Mouse (Mus musculus) forebrain, embryonic 16.5 days (tissue): ENCODE measurements around the gene Zmynd15. TPM values are rescaled to one million over a fixed set of nuclear protein-coding genes. Genes with fewer than 3 reads are reported as not detected.

ENCODE experiments used
- ATAC-seq: fragments of 200-750 bp; cut with Nextera tagmentation; 2 replicates; pipeline ENCODE4 v1.8.0; 2017; ENCODE audit warnings: mild to moderate bottlenecking, moderate library complexity
- H3K27ac ChIP-seq: fragments of 300-500 bp; sonication (generic); 2 replicates; pipeline ENCODE4 v1.5.1; 2014; ENCODE audit warnings: low read length, control low read depth
- H3K27me3 ChIP-seq: fragments of 300-500 bp; sonication (generic); replicated peaks from 2 replicates; pipeline ENCODE4 v1.6.1; 2014; ENCODE audit warnings: low read length; ENCODE audit not compliant: control insufficient read depth, insufficient read depth
- H3K36me3 ChIP-seq: fragments of 300-500 bp; sonication (generic); 2 replicates; pipeline ENCODE4 v1.6.1; 2014; ENCODE audit not compliant: control insufficient read depth, insufficient read depth
- H3K4me1 ChIP-seq: fragments of 300-500 bp; sonication (generic); replicated peaks from 2 replicates; pipeline ENCODE4 v1.6.1; 2014; ENCODE audit warnings: low read length; ENCODE audit not compliant: control insufficient read depth, insufficient read depth
- H3K4me2 ChIP-seq: fragments of 300-500 bp; sonication (generic); 2 replicates; pipeline ENCODE4 v1.6.1; 2014; ENCODE audit warnings: mild to moderate bottlenecking, low read length, control low read depth
- H3K4me3 ChIP-seq: fragments of 300-500 bp; sonication (generic); replicated peaks from 2 replicates; pipeline ENCODE4 v1.5.1; 2014; ENCODE audit warnings: mild to moderate bottlenecking, low read length, control low read depth
- H3K9ac ChIP-seq: fragments of 300-500 bp; sonication (generic); replicated peaks from 2 replicates; pipeline ENCODE4 v1.6.1; 2014; ENCODE audit warnings: low read depth, low read length, control low read depth
- H3K9me3 ChIP-seq: fragments of 300-500 bp; sonication (generic); 2 replicates; pipeline ENCODE4 v1.6.1; 2016; ENCODE audit warnings: low read length; ENCODE audit not compliant: control insufficient read depth
- WGBS: fragments of 180-500 bp; shearing (Covaris S2); extraction: QIAGEN DNeasy Blood & Tissue Kit; methylation state at CpG from one replicate; pipeline ENCODE4 v1.1.7; 2014; 5-methylcytosine and 5-hydroxymethylcytosine counted together
- microRNA-seq: library from miRNA; unstranded; fragments of <30 nt; microRNA quantifications from one replicate; pipeline ENCODE4, GENCODE M21; 2017
- polyA plus RNA-seq: library from polyadenylated mRNA; unstranded; fragments of >200 nt; fragmentation: Nextera tagmentation; extraction: Ambion mirVana; gene quantifications from 2 replicates; pipeline ENCODE4 v1.2.1, GENCODE M21; 2015

Zmynd15 gene
- polyA plus RNA-seq, 1 experiment from 2014 or later, result 0.90 TPM

DNA sequence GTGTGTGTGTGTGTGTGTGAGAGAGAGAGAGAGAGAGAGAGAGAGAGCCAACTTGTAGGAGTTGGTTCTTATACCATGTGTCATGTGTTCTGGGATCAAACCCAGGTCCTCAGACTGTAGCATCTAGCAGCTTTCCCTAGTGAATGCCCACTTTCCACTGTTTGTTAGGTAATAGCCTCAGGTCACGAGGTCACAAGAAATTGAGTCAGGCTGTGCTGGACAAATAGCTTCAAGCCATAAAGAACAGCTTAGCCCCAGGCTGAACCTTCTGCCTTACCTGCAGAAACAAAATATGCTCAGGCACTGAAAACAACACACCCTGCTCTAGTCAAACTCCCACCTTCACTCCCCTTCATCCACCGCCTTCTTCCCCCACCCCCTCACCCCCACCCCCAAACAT lies 52.0 kb downstream of the Zmynd15 start:
- WGBS, result 84% methylated on average over 2 of the region's 2 CpGs
- no peak overlapping the region for H3K4me3 ChIP-seq
- no peak overlapping the region for H3K9ac ChIP-seq
- no peaks in the 10 kb centered on the region for H3K9me3 ChIP-seq
- no peak overlapping the region for H3K4me2 ChIP-seq
- no peak overlapping the region for H3K27ac ChIP-seq
- H3K4me1 ChIP-seq, result peaks cover 4% of the 10 kb centered on the region; the same call in 1 of the 2 replicates
- no peak for ATAC-seq
- no peaks in the 10 kb centered on the region for H3K36me3 ChIP-seq
- H3K27me3 ChIP-seq, result 0 out of 2 replicates have a peak, but pooled peaks cover 2% of the 10 kb centered on the region

DNA sequence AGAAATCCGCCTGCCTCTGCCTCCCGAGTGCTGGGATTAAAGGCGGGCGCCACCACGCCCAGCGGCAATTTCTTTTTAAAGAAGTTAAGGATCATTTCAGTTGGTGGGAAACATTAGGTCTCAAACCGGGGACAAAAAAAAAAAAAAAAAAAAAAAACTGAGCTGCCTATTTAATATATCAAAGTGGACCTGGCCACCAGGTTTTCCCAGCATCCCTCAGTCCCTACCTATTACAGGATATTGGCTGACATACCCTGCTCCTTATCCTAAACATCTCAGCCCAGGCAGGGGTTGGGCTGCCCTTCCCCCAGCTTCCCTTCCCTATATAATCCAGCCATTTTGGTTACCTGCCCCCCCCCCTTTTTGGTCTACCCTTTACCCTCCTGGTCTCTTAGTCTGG lies 52.6 kb downstream of the Zmynd15 start:
- no peak overlapping the region for H3K4me2 ChIP-seq
- WGBS, result 88% methylated on average over 7 of the region's 7 CpGs
- H3K9me3 ChIP-seq, result no peaks in the 10 kb centered on the region
- no peak overlapping the region for H3K4me3 ChIP-seq
- 0 out of 2 replicates have a peak, but pooled peaks cover 2% of the 10 kb centered on the region for H3K27me3 ChIP-seq
- no peaks in the 10 kb centered on the region for H3K36me3 ChIP-seq
- no peak overlapping the region for H3K27ac ChIP-seq
- no peak for ATAC-seq
- H3K9ac ChIP-seq, result no peak overlapping the region
- peaks cover 4% of the 10 kb centered on the region; the same call in 1 of the 2 replicates for H3K4me1 ChIP-seq

DNA sequence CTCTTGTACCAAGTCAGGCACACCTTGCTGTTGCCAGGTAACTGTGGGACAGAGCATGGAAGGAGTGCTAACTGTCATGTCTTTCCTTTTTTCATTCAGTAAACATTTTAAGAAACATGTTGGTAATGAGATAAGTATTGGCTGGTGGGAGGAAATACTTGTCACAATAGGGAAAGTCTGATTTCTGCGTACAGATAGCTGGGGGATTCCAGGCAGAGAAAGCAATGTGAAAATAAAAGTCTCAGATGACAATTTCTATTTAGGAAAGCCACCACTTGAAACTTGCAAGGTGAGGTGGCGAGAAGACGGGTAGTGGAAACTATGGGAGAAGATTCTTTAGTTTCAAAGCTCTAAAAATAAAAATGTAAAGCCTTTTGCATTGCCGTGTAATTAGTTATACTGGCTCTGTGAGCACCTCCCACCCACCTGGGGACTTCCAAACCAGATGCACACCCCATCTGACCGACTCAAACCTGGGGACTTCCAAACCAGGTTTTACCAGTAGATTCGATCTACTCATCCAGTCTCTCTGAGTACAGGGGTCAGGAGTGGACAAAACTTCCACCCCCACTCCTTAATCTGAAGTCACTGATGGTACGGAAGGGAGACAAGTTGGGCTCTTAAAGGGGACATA lies 53.6 kb downstream of the Zmynd15 start:
- 80% methylated on average over 7 of the region's 7 CpGs for WGBS
- Histone ChIP-seq H3K36me3 (no peaks in the 10 kb centered on the region), H3K4me2 (no peak overlapping the region), H3K9me3 (no peaks in the 10 kb centered on the region), H3K27me3 (0 out of 2 replicates have a peak, but pooled peaks cover 2% of the 10 kb centered on the region), H3K4me3 (no peak overlapping the region), H3K27ac (no peak overlapping the region), H3K4me1 (peaks cover 4% of the 10 kb centered on the region; the same call in 1 of the 2 replicates), H3K9ac (no peak overlapping the region)
- ATAC-seq, result no peak

DNA sequence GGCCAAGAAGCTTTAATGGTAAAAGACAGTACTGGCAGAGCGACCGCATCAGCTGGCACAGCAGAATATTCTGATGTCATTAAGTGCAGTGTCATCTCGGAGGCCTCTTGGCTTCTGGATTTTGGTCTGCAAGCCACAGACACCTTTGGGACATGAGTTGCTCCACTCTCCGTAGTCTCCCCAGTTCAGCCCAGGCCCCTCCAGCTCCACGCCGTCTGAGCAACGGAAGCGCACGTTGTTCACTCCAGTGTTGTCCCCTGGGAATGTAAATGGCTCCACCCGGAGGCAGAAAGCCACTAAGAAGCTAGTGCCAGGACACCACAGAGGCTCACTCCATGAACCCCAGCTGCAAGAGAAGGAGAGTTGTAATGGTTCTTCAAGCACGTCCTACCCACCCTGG lies 54.3 kb downstream of the Zmynd15 start:
- 60% methylated on average over 11 of the region's 11 CpGs for WGBS
- Histone ChIP-seq H3K27ac (no peak overlapping the region), H3K9me3 (no peaks in the 10 kb centered on the region), H3K4me3 (no peak overlapping the region), H3K9ac (no peak overlapping the region), H3K27me3 (0 out of 2 replicates have a peak, but pooled peaks cover 2% of the 10 kb centered on the region), H3K36me3 (no peaks in the 10 kb centered on the region), H3K4me1 (peaks cover 4% of the 10 kb centered on the region; the same call in 1 of the 2 replicates), H3K4me2 (no peak overlapping the region)
- no peak for ATAC-seq

DNA sequence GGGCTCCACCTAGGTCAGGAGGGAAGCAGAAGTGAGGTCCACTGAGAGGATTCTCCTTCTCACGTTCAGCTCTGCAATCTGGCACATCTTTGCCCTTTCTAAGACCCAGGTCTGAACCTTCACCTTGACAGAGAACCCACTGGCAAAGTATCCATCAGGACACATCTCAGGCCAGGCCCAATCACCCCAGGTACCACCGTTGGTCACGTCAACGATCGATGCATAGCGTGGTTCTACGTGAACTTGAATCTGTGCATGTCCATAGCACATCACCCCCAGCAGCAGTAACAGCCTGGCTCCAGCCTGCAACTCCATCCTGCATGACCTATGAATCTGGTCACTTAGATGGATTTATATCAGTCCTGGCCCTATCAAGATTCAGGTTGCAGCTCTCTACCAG lies 55.1 kb downstream of the Zmynd15 start, which contains the start of gene Vmo1:
TSS of gene Vmo1 (minus strand) at position 329 of the 400 bp plus-strand sequence.
- no peak for ATAC-seq
- Histone ChIP-seq H3K36me3 (no peaks in the 10 kb centered on the region), H3K4me1 (peaks cover 4% of the 10 kb centered on the region; the same call in 1 of the 2 replicates), H3K4me2 (no peak within 1 kb of the TSS), H3K9me3 (no peaks in the 10 kb centered on the region), H3K9ac (no peak within 1 kb of the TSS), H3K4me3 (no peak within 1 kb of the TSS), H3K27ac (no peak within 1 kb of the TSS), H3K27me3 (no peaks in the 10 kb centered on the region)
- 91% methylated on average over 7 of the region's 7 CpGs for WGBS

Small RNAs within 50 kb of the gene (microRNA-seq; reads per million reads assigned to microRNA genes)
- gene Mir7115, result not detected

Other genes with a start within 250 kb of the Zmynd15 start
- gene Slc16a11, start 246.7 kb upstream of the Zmynd15 start, polyA plus RNA-seq, result 3.1 and 4.8 TPM in 2 replicates
- 13.2 and 14.8 TPM in 2 replicates for gene Slc16a13, start 238.4 kb upstream of the Zmynd15 start, polyA plus RNA-seq
- gene Bcl6b, start 229.6 kb upstream of the Zmynd15 start, polyA plus RNA-seq, result 6.9 and 8.1 TPM in 2 replicates
- gene 0610010K14Rik, start 221.5 kb upstream of the Zmynd15 start, polyA plus RNA-seq, result 174 and 180 TPM in 2 replicates
- gene Gm21988, start 219.6 kb upstream of the Zmynd15 start, polyA plus RNA-seq, result 13.2 and 14.6 TPM in 2 replicates
- 287 and 291 TPM in 2 replicates for gene Rnasek, start 219.6 kb upstream of the Zmynd15 start, polyA plus RNA-seq
- 0.42 and 0.82 TPM in 2 replicates for gene Alox12, start 204.1 kb upstream of the Zmynd15 start, polyA plus RNA-seq
- not detected in 2 replicates for gene Alox12e, start 136.8 kb upstream of the Zmynd15 start, polyA plus RNA-seq
- not detected in 2 replicates for gene Alox15, start 107.4 kb upstream of the Zmynd15 start, polyA plus RNA-seq
- gene Pelp1, start 49.4 kb upstream of the Zmynd15 start, polyA plus RNA-seq, result 35.6 and 38.5 TPM in 2 replicates
- 36.0 and 51.2 TPM in 2 replicates for gene Arrb2, start 26.8 kb upstream of the Zmynd15 start, polyA plus RNA-seq
- gene Med11, start 7.5 kb upstream of the Zmynd15 start, polyA plus RNA-seq, result 39.8 and 46.0 TPM in 2 replicates
- gene Cxcl16, start 551 bp downstream of the Zmynd15 start, polyA plus RNA-seq, result 1.7 and 2.0 TPM in 2 replicates
- gene Tm4sf5, start 45.8 kb downstream of the Zmynd15 start, polyA plus RNA-seq, result 0.66 and 3.4 TPM in 2 replicates
- not detected in 2 replicates for gene Vmo1, start 55.2 kb downstream of the Zmynd15 start, polyA plus RNA-seq
- 0.18 TPM in 1 of 2 replicates, not detected in the other for gene Gltpd2, start 59.8 kb downstream of the Zmynd15 start, polyA plus RNA-seq
- gene Psmb6, start 65.9 kb downstream of the Zmynd15 start, polyA plus RNA-seq, result 713 and 749 TPM in 2 replicates
- gene Gm40193, start 73.5 kb downstream of the Zmynd15 start, polyA plus RNA-seq, result not detected in 2 replicates
- 8.8 and 9.0 TPM in 2 replicates for gene Pld2, start 80.6 kb downstream of the Zmynd15 start, polyA plus RNA-seq
- 13.8 and 17.5 TPM in 2 replicates for gene Mink1, start 103.4 kb downstream of the Zmynd15 start, polyA plus RNA-seq
- gene 4930544D05Rik, start 156.4 kb downstream of the Zmynd15 start, polyA plus RNA-seq, result not detected in 2 replicates
- 0.39 TPM in 1 of 2 replicates, not detected in the other for gene Chrne, start 159.8 kb downstream of the Zmynd15 start, polyA plus RNA-seq
- gene Gp1ba, start 179.7 kb downstream of the Zmynd15 start, polyA plus RNA-seq, result 0.15 and 0.17 TPM in 2 replicates
- gene Rnf167, start 187.8 kb downstream of the Zmynd15 start, polyA plus RNA-seq, result 133 and 135 TPM in 2 replicates
- gene Slc25a11, start 188.0 kb downstream of the Zmynd15 start, polyA plus RNA-seq, result 159 and 174 TPM in 2 replicates
- gene Pfn1, start 195.2 kb downstream of the Zmynd15 start, polyA plus RNA-seq, result 642 and 656 TPM in 2 replicates
- 6.5 and 8.2 TPM in 2 replicates for gene Eno3, start 197.8 kb downstream of the Zmynd15 start, polyA plus RNA-seq
- 119 and 146 TPM in 2 replicates for gene Spag7, start 210.0 kb downstream of the Zmynd15 start, polyA plus RNA-seq
- 17.2 and 21.3 TPM in 2 replicates for gene Camta2, start 228.7 kb downstream of the Zmynd15 start, polyA plus RNA-seq
- gene Inca1, start 240.7 kb downstream of the Zmynd15 start, polyA plus RNA-seq, result 0.61 and 1.3 TPM in 2 replicates
- gene Kif1c, start 241.1 kb downstream of the Zmynd15 start, polyA plus RNA-seq, result 1.4 and 1.5 TPM in 2 replicates